Mouse (Mus musculus): Measurements from ENCODE around the gene Akr7a5.
A peak's percentile ranks its signal among the peaks of the same experiment; 100 is the strongest.

The Akr7a5 gene

DNA sequence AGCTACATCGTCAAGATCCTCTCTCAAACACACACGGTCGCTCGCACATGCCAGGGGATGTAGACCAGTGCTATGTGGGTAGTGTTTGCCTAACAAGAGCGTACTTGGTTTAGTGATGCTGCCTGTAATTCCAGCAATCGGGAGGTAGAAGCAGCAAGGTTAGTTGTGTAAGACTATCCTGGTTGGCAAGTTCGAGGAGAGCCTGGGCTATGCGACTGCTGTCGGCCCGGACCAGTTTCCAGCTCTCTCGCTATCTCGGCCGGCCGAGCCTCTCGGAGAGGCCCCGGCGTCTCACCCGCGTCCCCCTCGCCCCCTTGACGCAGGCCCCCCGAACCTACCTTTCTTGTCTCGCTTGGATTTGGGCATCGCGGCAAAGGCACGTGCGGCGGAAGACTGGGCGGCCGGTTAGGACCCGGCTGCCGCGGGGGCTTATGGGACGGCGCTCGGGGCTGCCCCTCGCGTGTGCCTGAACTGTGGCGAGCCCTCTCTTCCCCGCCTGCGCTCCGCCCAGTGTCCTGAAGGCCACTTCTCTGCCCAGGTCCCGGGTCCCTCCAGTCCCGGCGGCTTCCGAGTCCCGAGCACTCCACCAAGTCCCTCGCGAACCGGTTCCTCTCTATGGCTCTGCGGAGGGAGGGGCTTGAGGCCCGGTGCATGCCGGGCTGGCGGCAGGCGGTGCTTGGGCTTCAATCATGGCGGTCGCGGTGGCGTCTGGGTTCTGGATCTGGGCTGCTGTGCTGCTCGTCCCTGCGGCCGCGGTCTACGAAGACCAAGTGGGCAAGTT is 41.6 kb downstream of the Akr7a5 start, which contains the start of the genes Mrto4, Emc1 and Ubr4:
Gene Mrto4 (minus strand): TSS at position 646 of the 781 bp plus-strand sequence.
Gene Emc1 (plus strand): TSS at position 657 of the 781 bp plus-strand sequence.
Gene Ubr4 (plus strand): TSS at position 679 of the 781 bp plus-strand sequence.
- peak; percentile 69 to 79 for DNase-seq (ENCODE audit: low spot score in 2 of 2)

DNA sequence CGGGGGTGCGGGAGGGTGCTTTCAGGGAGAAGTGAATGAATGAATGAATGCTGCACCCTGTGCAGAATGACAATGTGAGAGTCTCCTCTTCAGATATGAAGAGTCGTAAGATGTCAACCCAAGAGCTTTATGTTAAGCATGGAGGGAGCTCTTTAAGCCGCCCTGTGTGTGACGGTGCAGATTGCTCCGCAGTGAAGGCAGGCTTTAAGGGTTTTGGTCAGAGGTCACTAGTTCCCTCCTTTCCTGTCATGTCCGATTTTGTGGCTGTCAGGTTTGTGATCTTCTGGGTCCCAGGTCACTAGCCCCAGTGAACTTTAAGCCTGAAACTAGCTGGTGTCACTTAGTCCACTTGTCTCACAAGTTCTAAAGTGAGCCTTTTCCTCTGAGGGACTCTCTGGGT is 42.3 kb downstream of the Akr7a5 start:
- no peak for DNase-seq (ENCODE audit: low spot score in 2 of 2)

DNA sequence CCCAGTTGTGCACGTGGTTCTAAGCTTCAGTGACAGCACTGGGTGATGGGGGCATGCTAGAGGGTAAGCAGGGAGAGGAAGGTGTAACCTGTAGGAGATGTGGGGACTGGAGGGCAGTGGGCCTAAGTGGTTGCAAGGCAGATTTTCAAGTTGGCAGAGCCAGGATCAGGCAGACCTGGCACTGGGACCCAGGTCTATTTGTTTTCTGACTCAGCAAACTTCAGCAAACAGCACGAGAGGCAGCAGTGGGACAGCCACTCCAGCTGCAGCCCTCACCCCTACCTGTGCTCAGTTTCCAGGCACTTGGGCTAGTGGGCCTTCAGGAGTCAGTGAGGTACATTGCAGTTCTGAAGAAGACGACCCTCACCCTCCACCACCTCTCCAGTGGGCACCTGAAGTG is 46.7 kb downstream of the Akr7a5 start:
- no peak for DNase-seq (ENCODE audit: low spot score in 2 of 2)

DNA sequence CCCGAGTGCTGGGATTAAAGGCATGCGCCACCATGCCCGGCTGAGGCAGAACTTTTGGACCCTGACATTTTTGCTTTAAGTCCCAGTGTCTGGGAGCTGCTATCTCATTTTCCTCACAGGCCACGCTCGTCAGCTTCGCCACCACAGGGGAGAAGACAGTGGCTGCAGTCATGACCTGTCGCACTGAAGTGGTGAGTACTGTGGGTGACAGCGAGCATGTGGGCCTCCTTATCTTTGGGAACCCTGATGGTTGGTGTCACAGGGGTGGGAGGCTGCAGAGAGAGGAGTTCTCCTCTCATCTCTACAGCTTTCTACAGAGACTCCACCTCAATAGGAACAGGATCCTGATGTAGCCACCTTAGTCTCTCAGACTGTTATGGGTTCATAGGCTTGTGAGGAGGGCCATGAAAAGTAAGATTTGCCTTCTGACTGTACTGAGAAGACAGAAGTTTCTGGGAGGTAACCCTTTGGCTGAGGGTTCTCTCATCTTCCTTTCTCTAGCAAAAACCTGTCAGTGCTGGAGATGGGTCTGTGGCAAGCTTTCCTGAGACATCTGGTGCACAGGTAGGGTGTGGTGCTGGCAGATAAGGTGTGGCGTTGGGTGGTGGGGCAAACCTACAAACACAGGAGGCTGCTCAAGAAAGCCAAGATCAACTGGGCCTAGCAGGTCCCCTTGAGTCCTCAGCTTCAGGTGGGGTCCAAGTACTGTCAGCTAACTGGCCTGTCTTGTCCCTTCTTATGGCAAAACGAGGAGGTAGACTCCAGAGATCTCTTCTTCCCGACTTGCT is 50.4 kb downstream of the Akr7a5 start:
- DNase-seq (ENCODE audit: low spot score in 2 of 2) = no peak

DNA sequence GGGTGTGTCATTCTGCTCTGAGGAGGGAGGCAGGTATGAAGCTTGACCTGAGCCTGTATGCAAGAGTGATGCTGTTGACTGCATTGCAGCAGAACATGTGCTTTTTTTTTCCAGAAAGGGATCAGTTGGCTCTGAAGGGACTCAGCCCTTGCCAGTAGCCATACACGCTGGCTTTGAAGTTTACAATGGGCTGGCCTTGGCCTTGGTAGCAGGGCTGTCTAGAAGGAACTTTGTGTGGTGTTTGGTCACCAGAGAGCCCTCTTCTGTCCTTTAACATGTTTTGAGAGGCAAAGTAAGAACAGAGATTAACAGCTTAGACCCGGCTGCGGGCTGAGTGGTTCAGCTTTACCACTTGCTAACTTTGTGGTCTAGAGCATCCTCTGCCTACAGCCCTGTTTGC is 56.8 kb downstream of the Akr7a5 start:
- no peak for DNase-seq (ENCODE audit: low spot score in 2 of 2)
